Mouse (Mus musculus): Measurements from ENCODE around the gene Zp3. TPM values are rescaled to one million over a fixed set of nuclear protein-coding genes. Genes with fewer than 3 reads are reported as not detected.
A peak's percentile ranks its signal among the peaks of the same experiment; 100 is the strongest.

Zp3 gene
- polyA plus RNA-seq, 1 experiment from 2014 or later = 0.16 TPM

GRCm38 (mm10) chr5:136007745-136008144, 27.8 kb downstream of the Zp3 start:
- Histone ChIP-seq H3K4me2 (ENCODE audit: low read length) (no peak overlapping the region), H3K27ac (no peak overlapping the region), H3K9me3 (replicated peaks; ENCODE audit: low read length) (no peaks in the 10 kb centered on the region), H3K4me1 (replicated peaks; ENCODE audit: insufficient read depth, low read length) (no peaks in the 10 kb centered on the region; the same call in 1 of the 2 replicates), H3K27me3 (ENCODE audit: insufficient read depth, low read length) (no peaks in the 10 kb centered on the region), H3K9ac (ENCODE audit: low read depth, low read length) (no peak overlapping the region), H3K36me3 (ENCODE audit: insufficient read depth, low read length) (peaks cover 17% of the 10 kb centered on the region; the same call in 1 of the 2 replicates), H3K4me3 (replicated peaks; ENCODE audit: low read depth, low read length) (no peak overlapping the region)
- no peak for TF ChIP-seq CTCF (IDR thresholded peaks at IDR 0.05; ENCODE audit: low read depth)
- WGBS = 64% methylated on average over 7 of the region's 7 CpGs
- DNase-seq (ENCODE audit: low spot score) (no peak), ATAC-seq (replicated peaks; ENCODE audit: low FRiP score, low read depth) (no peak)

GRCm38 (mm10) chr5:136014877-136015276, 35.0 kb downstream of the Zp3 start:
- Histone ChIP-seq H3K9me3 (replicated peaks; ENCODE audit: low read length) (no peaks in the 10 kb centered on the region), H3K9ac (ENCODE audit: low read depth, low read length) (no peak overlapping the region), H3K4me2 (ENCODE audit: low read length) (no peak overlapping the region), H3K4me3 (replicated peaks; ENCODE audit: low read depth, low read length) (no peak overlapping the region), H3K27me3 (ENCODE audit: insufficient read depth, low read length) (no peaks in the 10 kb centered on the region), H3K36me3 (ENCODE audit: insufficient read depth, low read length) (peaks cover 18% of the 10 kb centered on the region; the same call in 1 of the 2 replicates), H3K27ac (peak overlapping the region; percentile 77), H3K4me1 (replicated peaks; ENCODE audit: insufficient read depth, low read length) (peaks cover 11% of the 10 kb centered on the region)
- ATAC-seq (replicated peaks; ENCODE audit: low FRiP score, low read depth) (peak; percentile 88), DNase-seq (ENCODE audit: low spot score) (peak; percentile 67)
- no peak for TF ChIP-seq CTCF (IDR thresholded peaks at IDR 0.05; ENCODE audit: low read depth)
- WGBS = 56% methylated on average over 10 of the region's 10 CpGs

DNA sequence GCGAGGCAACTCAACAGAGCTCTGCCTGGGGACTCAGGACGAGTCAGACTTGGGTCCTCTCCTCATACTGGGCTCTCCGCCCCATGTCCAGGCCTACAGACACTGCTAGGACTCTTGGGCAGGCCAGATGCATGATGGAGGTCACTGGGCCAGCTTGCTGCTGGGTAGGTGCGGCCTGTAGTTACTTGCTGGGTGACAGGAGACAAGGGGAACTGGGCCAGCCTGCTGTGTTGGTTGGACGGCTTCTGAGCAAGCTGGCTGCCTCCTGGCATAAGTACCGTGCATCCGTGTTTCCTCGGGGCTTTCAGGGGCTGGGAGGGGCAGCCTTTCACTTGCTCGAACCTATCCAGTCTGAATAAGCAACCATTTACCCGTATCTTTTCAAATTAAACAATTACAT, 35.7 kb downstream of the Zp3 start:
- H3K27me3 ChIP-seq (ENCODE audit: insufficient read depth, low read length) = no peaks in the 10 kb centered on the region
- H3K36me3 ChIP-seq (ENCODE audit: insufficient read depth, low read length) = peaks cover 19% of the 10 kb centered on the region; the same call in 1 of the 2 replicates
- no peak for TF ChIP-seq CTCF (IDR thresholded peaks at IDR 0.05; ENCODE audit: low read depth)
- H3K9ac ChIP-seq (ENCODE audit: low read depth, low read length) = 0 out of 2 replicates have a peak overlapping the region, but pooled peaks have one; percentile 23
- ATAC-seq (replicated peaks; ENCODE audit: low FRiP score, low read depth) = no peak
- no peak overlapping the region for H3K4me2 ChIP-seq (ENCODE audit: low read length)
- 73% methylated on average over 10 of the region's 10 CpGs for WGBS
- no peak overlapping the region for H3K4me3 ChIP-seq (replicated peaks; ENCODE audit: low read depth, low read length)
- no peaks in the 10 kb centered on the region for H3K9me3 ChIP-seq (replicated peaks; ENCODE audit: low read length)
- no peak for DNase-seq (ENCODE audit: low spot score)
- H3K27ac ChIP-seq = peak overlapping the region; percentile 77
- H3K4me1 ChIP-seq (replicated peaks; ENCODE audit: insufficient read depth, low read length) = peaks cover 11% of the 10 kb centered on the region

DNA sequence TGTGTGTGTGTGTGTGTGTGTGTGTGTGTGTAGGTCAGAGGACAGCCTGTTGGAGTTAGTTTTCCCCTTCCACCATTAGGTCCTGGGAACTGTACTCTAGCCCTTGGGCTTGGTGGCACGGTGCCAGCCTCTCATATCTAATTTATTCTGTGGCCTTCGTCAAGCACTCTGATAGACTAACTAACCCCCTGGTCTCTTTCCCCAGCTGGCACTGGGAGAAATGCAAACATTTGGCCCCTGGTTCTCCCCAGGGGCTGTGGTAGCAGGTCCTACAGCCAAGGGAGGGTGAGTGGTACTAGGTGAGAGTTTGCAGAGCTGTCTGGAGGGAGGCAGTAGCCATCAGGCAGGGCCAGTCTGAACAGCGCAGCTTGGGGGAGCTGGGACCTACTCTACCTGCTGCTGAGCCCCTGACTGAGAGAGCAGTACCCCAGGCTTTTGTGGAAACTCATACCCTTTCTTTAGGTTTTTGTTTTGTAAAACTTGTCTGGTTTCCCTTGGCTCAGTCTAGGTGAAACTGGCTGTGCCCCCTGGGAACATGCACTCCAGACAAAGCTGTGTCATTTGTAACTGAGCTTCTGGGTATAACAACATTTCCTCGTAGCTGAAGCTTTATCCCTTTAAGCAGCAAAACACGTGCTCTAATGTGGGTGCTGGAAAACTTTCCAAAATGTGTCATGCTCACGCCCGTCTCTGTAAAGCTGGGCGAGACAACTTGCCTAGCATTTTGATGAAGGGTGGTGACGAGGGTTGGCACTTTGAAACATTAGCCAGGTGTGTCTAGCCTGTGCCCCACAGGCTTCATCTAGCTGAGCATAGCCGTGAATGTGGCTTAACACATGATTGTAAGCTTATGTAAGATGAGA, 36.3 kb downstream of the Zp3 start:
- Histone ChIP-seq H3K36me3 (ENCODE audit: insufficient read depth, low read length) (peaks cover 17% of the 10 kb centered on the region; the same call in 1 of the 2 replicates), H3K9ac (ENCODE audit: low read depth, low read length) (0 out of 2 replicates have a peak overlapping the region, but pooled peaks have one; percentile 23), H3K9me3 (replicated peaks; ENCODE audit: low read length) (no peaks in the 10 kb centered on the region), H3K27me3 (ENCODE audit: insufficient read depth, low read length) (no peaks in the 10 kb centered on the region), H3K27ac (peak overlapping the region; percentile 77), H3K4me3 (replicated peaks; ENCODE audit: low read depth, low read length) (no peak overlapping the region), H3K4me2 (ENCODE audit: low read length) (no peak overlapping the region), H3K4me1 (replicated peaks; ENCODE audit: insufficient read depth, low read length) (peaks cover 11% of the 10 kb centered on the region)
- TF ChIP-seq CTCF (IDR thresholded peaks at IDR 0.05; ENCODE audit: low read depth) = no peak
- ATAC-seq (replicated peaks; ENCODE audit: low FRiP score, low read depth) (0 out of 2 replicates have a peak, but pooled peaks have one; percentile 14), DNase-seq (ENCODE audit: low spot score) (no peak)
- 71% methylated on average over 10 of the region's 10 CpGs for WGBS

DNA sequence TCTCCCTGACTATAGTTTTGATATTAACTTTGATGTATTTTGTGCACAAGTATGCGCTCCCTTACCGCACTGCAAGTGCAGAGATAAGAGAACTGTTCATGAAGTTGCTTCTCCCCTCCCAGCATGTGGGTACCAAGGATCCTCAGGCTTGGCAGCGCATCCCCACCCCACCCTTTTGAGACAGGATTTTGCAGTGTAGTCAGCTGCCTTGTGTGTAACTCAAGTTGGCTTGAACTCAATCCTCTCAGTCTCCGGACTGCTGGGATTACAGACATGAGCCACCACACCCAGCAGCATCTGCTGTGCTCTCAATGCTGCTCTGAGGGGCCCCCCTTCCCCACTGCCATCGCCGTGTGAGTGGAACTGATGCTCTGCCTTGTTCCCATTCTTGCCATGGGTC, 37.4 kb downstream of the Zp3 start:
- ATAC-seq (replicated peaks; ENCODE audit: low FRiP score, low read depth) = no peak

DNA sequence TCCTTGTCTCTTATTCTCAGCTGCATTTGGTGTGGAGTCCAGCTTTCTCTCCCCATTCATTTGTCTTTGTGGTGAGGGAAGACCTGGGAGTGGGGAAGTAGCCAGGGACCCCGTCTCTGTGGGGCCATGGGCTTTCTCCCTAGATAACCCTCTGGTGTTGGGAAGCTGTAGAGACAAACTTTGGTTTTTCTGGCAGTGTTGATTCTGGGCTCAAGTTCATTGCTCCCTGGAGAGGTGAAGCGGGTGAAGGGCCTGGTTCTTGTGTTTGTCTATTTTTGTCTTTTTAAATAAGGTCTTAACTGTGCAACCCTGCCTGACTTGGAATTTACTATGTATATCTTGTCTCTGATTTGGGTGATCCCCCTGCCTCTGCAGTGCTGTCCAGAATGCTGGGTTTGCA, 38.8 kb downstream of the Zp3 start:
- Histone ChIP-seq H3K4me3 (replicated peaks; ENCODE audit: low read depth, low read length) (no peak overlapping the region), H3K9ac (ENCODE audit: low read depth, low read length) (no peak overlapping the region), H3K27me3 (ENCODE audit: insufficient read depth, low read length) (no peaks in the 10 kb centered on the region), H3K4me1 (replicated peaks; ENCODE audit: insufficient read depth, low read length) (peaks cover 11% of the 10 kb centered on the region), H3K36me3 (ENCODE audit: insufficient read depth, low read length) (0 out of 2 replicates have a peak, but pooled peaks cover 8% of the 10 kb centered on the region), H3K4me2 (ENCODE audit: low read length) (no peak overlapping the region), H3K27ac (no peak overlapping the region), H3K9me3 (replicated peaks; ENCODE audit: low read length) (no peaks in the 10 kb centered on the region)
- DNase-seq (ENCODE audit: low spot score) = no peak
- no peak for TF ChIP-seq CTCF (IDR thresholded peaks at IDR 0.05; ENCODE audit: low read depth)
- 85% methylated on average over 2 of the region's 2 CpGs for WGBS
- ATAC-seq (replicated peaks; ENCODE audit: low FRiP score, low read depth) = no peak

More for the DNA sequence above, 37.4 kb downstream of the Zp3 start:
- H3K4me2 ChIP-seq (ENCODE audit: low read length) = no peak overlapping the region
- peaks cover 11% of the 10 kb centered on the region; the same call in 1 of the 2 replicates for H3K36me3 ChIP-seq (ENCODE audit: insufficient read depth, low read length)
- no peak overlapping the region for H3K9ac ChIP-seq (ENCODE audit: low read depth, low read length)
- no peaks in the 10 kb centered on the region for H3K27me3 ChIP-seq (ENCODE audit: insufficient read depth, low read length)
- H3K4me3 ChIP-seq (replicated peaks; ENCODE audit: low read depth, low read length) = no peak overlapping the region
- no peak for DNase-seq (ENCODE audit: low spot score)
- TF ChIP-seq CTCF (IDR thresholded peaks at IDR 0.05; ENCODE audit: low read depth) = no peak
- H3K27ac ChIP-seq = no peak overlapping the region
- H3K4me1 ChIP-seq (replicated peaks; ENCODE audit: insufficient read depth, low read length) = peaks cover 11% of the 10 kb centered on the region
- H3K9me3 ChIP-seq (replicated peaks; ENCODE audit: low read length) = no peaks in the 10 kb centered on the region
- 88% methylated on average over 6 of the region's 6 CpGs for WGBS
